Mouse (Mus musculus) E14TG2a.4 (cell line): ENCODE data around the gene Kif2c.

ENCODE experiments used
- CTCF ChIP-seq: conservative IDR thresholded peaks from 2 replicates; pipeline ENCODE4 v1.5.1; 2014; ENCODE audit warnings: low read length
- NANOG ChIP-seq: IDR thresholded peaks from 2 replicates; pipeline ENCODE4 v1.6.1; 2014; ENCODE audit warnings: borderline replicate concordance, low read length, mixed read lengths
- POU5F1 ChIP-seq: IDR thresholded peaks from 2 replicates; pipeline ENCODE4 v1.6.1; 2014; ENCODE audit warnings: low read length, borderline replicate concordance

- TF ChIP-seq CTCF (no peak), POU5F1 (no peak), NANOG (no peak)
Observed at GRCm38 (mm10) chr4:117188969-117189368, 6.5 kb upstream of the Kif2c start.
